Mouse (Mus musculus) central nervous system, embryonic 14 days (tissue): Measurements from ENCODE around the gene Foxr1. TPM values are rescaled to one million over a fixed set of nuclear protein-coding genes. Genes with fewer than 3 reads are reported as not detected.

Experiments used
- polyA plus RNA-seq: library from polyadenylated mRNA; depleted of rRNA; stranded (reverse); fragments of >200 nt; gene quantifications from 2 replicates; pipeline ENCODE4 v1.2.3, GENCODE M21; 2012; rRNA removed

Foxr1 gene
- not detected in 2 replicates for polyA plus RNA-seq

GRCm38 (mm10) chr9:44440961-44441360, at the start of gene Foxr1:
Foxr1 (minus strand) TSS chr9:44441136.

GRCm38 (mm10) chr9:44482552-44482951, 41.6 kb upstream of the Foxr1 start, which contains the start of gene Bcl9l:
Bcl9l (plus strand) TSS chr9:44482825.

GRCm38 (mm10) chr9:44454891-44455220, 13.9 kb upstream of the Foxr1 start, which contains the start of gene Upk2:
Upk2 (minus strand) TSS chr9:44454976.

GRCm38 (mm10) chr9:44418519-44419385, 22.2 kb downstream of the Foxr1 start, which contains the start of gene Ccdc84:
Ccdc84 (minus strand) TSS chr9:44418569.

GRCm38 (mm10) chr9:44406906-44407751, 33.8 kb downstream of the Foxr1 start, which contains the start of the genes Rps25 and Trappc4:
Rps25 (plus strand) TSS chr9:44407139.
Trappc4 (minus strand) TSS chr9:44407600.

GRCm38 (mm10) chr9:44396684-44397411, 44.1 kb downstream of the Foxr1 start, which contains the start of gene Slc37a4:
Slc37a4 (plus strand) TSS chr9:44396852.

Other genes starting within 250 kb of the Foxr1 start
- gene Cbl, start 207.1 kb downstream of the Foxr1 start, polyA plus RNA-seq: 22.4 and 23.4 TPM in 2 replicates
- 0.07 and 0.13 TPM in 2 replicates for gene Ccdc153, start 200.5 kb downstream of the Foxr1 start, polyA plus RNA-seq
- gene Pdzd3, start 189.7 kb downstream of the Foxr1 start, polyA plus RNA-seq: 0.74 and 0.75 TPM in 2 replicates
- gene Nlrx1, start 172.5 kb downstream of the Foxr1 start, polyA plus RNA-seq: 4.3 and 4.6 TPM in 2 replicates
- 52.4 and 58.7 TPM in 2 replicates for gene Abcg4, start 152.5 kb downstream of the Foxr1 start, polyA plus RNA-seq
- gene Hinfp, start 135.5 kb downstream of the Foxr1 start, polyA plus RNA-seq: 43.3 and 49.9 TPM in 2 replicates
- gene C2cd2l, start 120.9 kb downstream of the Foxr1 start, polyA plus RNA-seq: 47.2 and 53.2 TPM in 2 replicates
- gene Dpagt1, start 115.1 kb downstream of the Foxr1 start, polyA plus RNA-seq: 38.7 and 39.4 TPM in 2 replicates
- 197 and 236 TPM in 2 replicates for gene H2afx, start 106.4 kb downstream of the Foxr1 start, polyA plus RNA-seq
- 50.4 and 50.6 TPM in 2 replicates for gene Hmbs, start 96.9 kb downstream of the Foxr1 start, polyA plus RNA-seq
- gene Vps11, start 79.5 kb downstream of the Foxr1 start, polyA plus RNA-seq: 36.0 and 37.5 TPM in 2 replicates
- gene Hyou1, start 61.6 kb downstream of the Foxr1 start, polyA plus RNA-seq: 47.0 and 53.6 TPM in 2 replicates
- 48.9 and 50.0 TPM in 2 replicates for gene Slc37a4, start 44.3 kb downstream of the Foxr1 start, polyA plus RNA-seq
- gene Rps25, start 34.0 kb downstream of the Foxr1 start, polyA plus RNA-seq: 705 and 780 TPM in 2 replicates
- gene Trappc4, start 33.5 kb downstream of the Foxr1 start, polyA plus RNA-seq: 169 and 183 TPM in 2 replicates
- gene Ccdc84, start 22.6 kb downstream of the Foxr1 start, polyA plus RNA-seq: 57.4 and 62.5 TPM in 2 replicates
- gene Upk2, start 13.8 kb upstream of the Foxr1 start, polyA plus RNA-seq: 0.43 TPM in 1 of 2 replicates, not detected in the other
- gene Bcl9l, start 41.7 kb upstream of the Foxr1 start, polyA plus RNA-seq: 18.8 and 23.9 TPM in 2 replicates
- gene Cxcr5, start 120.7 kb upstream of the Foxr1 start, polyA plus RNA-seq: 0.04 TPM in 2 replicates
- 49.3 and 55.0 TPM in 2 replicates for gene Ddx6, start 163.8 kb upstream of the Foxr1 start, polyA plus RNA-seq
- gene Treh, start 232.1 kb upstream of the Foxr1 start, polyA plus RNA-seq: not detected in 2 replicates